Mouse (Mus musculus) erythroblast, embryonic 14.5 days (primary cell): Measurements from ENCODE around the gene Afdn. TPM values are rescaled to one million over a fixed set of nuclear protein-coding genes. Genes with fewer than 3 reads are reported as not detected.

Experiments
- H3K27me3 ChIP-seq: 2 replicates; pipeline ENCODE4 v1.6.1; 2012; ENCODE audit warnings: inconsistent platforms; ENCODE audit not compliant: control insufficient read depth
- H3K36me3 ChIP-seq: 2 replicates; pipeline ENCODE4 v1.6.1; 2012; ENCODE audit warnings: mild to moderate bottlenecking, inconsistent platforms; ENCODE audit not compliant: control insufficient read depth
- H3K4me1 ChIP-seq: 2 replicates; pipeline ENCODE4 v1.6.1; 2012; ENCODE audit warnings: inconsistent platforms; ENCODE audit not compliant: control insufficient read depth
- H3K4me3 ChIP-seq: replicated peaks from 2 replicates; pipeline ENCODE3; 2012; ENCODE audit warnings: moderate library complexity, mild to moderate bottlenecking, inconsistent platforms
- H3K9me3 ChIP-seq: 2 replicates; pipeline ENCODE4 v1.6.1; 2012; ENCODE audit warnings: low read length, inconsistent platforms, mixed read lengths; ENCODE audit not compliant: control insufficient read depth
- GATA1 ChIP-seq: IDR thresholded peaks from 2 replicates; pipeline ENCODE4 v1.6.1; 2012; ENCODE audit warnings: low read length, inconsistent platforms, mixed read lengths
- TAL1 ChIP-seq: IDR thresholded peaks from 3 replicates; pipeline ENCODE4 v1.6.1; 2012; ENCODE audit warnings: low read length, inconsistent platforms, mixed read lengths
- polyA plus RNA-seq: library from polyadenylated mRNA; stranded (reverse); fragments of >175 nt; gene quantifications from 2 replicates; pipeline ENCODE4 v1.2.3, GENCODE M21; 2012

Afdn gene
- polyA plus RNA-seq, 1 experiment: not detected

DNA sequence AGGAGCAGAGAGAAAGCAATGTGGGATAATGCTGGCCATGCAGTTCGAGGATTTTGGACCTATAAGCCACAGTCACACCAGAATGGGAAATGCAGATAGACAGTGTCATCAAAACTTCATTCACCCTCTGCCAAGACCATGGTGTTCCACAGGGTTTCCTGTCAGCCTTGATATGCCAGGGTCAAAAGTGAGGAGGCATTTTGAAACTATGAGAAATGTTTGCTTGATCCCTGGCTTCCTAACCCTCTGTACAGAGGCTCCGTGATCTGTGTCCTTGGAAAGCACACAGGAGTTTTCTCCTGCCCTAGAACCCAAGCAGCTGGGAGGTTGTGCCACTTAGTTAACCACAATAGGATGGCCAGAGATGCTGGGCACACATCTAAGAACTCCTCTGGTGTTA is 39.0 kb upstream of the Afdn start:
- TF ChIP-seq GATA1 (no peak), TAL1 (no peak)
- Histone ChIP-seq H3K9me3 (no peaks in the 10 kb centered on the region), H3K4me1 (no peaks in the 10 kb centered on the region), H3K36me3 (no peaks in the 10 kb centered on the region), H3K27me3 (no peaks in the 10 kb centered on the region), H3K4me3 (no peak overlapping the region)

DNA sequence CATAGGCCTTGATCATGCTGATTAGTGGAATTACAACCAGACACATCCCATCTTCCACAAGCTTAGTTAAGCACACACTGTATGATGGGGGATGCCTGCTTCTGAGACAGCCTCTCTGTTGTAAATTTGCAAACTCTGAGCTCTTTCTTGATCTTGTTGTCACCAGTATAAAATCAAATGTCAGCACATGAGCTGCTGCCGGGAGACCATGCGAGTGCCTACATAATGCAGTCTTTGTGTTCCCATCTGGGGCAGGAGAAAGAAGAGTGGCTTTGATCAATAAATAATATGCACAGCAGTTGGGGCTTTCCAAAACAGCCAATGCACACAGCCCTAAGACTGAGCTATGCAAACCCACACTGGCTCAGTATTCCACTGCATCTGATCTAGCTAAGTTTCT is 37.9 kb upstream of the Afdn start:
- no peaks in the 10 kb centered on the region for H3K36me3 ChIP-seq
- no peaks in the 10 kb centered on the region for H3K9me3 ChIP-seq
- no peak overlapping the region for H3K4me3 ChIP-seq
- TF ChIP-seq GATA1 (no peak), TAL1 (no peak)
- H3K27me3 ChIP-seq: no peaks in the 10 kb centered on the region
- no peaks in the 10 kb centered on the region for H3K4me1 ChIP-seq

DNA sequence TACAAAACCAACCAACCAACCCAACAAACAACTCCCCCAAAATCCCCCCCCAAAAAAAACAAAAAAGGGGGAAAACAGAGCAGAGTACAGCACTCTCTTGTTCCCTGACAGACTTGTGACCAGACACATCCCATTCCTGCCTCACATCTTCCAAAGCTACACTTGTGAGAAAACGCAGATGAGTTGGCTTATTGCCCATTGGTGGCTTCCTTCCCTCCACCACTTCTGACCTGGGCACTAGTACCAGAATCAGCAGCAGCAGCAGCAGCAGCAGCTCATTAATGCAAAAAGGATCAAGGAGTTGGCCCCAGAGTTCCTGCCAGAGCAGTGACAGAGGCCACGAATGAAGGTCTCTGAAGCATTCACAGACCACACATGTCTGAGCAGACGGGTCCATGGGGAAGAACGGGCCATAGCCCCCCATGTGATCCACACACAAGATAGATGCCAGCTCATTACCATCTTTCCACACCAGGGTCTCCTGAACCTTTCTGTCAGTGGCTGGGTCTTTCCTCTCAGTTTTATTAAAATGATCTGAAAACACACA is 35.3 kb upstream of the Afdn start:
- TF ChIP-seq GATA1: no peak
- TF ChIP-seq TAL1: no peak
- Histone ChIP-seq H3K9me3 (no peaks in the 10 kb centered on the region), H3K27me3 (no peaks in the 10 kb centered on the region)

DNA sequence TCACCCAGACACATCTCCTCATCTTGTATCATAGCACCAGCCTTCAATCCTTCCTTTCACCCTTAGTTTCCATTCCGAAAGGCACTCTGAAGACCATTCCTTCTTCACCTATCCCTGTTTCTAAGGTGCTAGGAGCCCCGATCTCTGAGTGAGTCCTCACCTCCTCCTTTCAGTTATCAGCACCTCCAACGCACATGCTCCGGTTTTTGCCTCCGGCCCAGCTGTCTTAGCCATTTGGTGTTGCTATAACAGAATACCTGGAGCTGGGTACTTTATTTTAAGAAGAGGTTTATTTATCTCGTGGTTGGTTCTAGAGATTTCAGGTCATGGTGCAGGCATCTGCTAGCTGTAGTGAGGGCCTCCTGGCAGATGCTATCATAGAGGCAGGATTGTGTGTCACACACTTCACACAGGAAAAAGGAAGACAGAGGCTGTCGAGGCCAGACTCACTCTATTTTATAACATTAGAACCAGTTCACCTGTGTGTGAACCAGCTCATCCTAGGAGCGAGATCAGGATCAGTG is 33.4 kb upstream of the Afdn start:
- TF ChIP-seq TAL1: no peak
- no peak for TF ChIP-seq GATA1
- Histone ChIP-seq H3K27me3 (no peaks in the 10 kb centered on the region), H3K4me3 (no peak overlapping the region), H3K9me3 (no peaks in the 10 kb centered on the region), H3K36me3 (no peaks in the 10 kb centered on the region), H3K4me1 (no peaks in the 10 kb centered on the region)

More for the DNA sequence above, 35.3 kb upstream of the Afdn start:
- H3K4me3 ChIP-seq: no peak overlapping the region
- no peaks in the 10 kb centered on the region for H3K36me3 ChIP-seq
- no peaks in the 10 kb centered on the region for H3K4me1 ChIP-seq

DNA sequence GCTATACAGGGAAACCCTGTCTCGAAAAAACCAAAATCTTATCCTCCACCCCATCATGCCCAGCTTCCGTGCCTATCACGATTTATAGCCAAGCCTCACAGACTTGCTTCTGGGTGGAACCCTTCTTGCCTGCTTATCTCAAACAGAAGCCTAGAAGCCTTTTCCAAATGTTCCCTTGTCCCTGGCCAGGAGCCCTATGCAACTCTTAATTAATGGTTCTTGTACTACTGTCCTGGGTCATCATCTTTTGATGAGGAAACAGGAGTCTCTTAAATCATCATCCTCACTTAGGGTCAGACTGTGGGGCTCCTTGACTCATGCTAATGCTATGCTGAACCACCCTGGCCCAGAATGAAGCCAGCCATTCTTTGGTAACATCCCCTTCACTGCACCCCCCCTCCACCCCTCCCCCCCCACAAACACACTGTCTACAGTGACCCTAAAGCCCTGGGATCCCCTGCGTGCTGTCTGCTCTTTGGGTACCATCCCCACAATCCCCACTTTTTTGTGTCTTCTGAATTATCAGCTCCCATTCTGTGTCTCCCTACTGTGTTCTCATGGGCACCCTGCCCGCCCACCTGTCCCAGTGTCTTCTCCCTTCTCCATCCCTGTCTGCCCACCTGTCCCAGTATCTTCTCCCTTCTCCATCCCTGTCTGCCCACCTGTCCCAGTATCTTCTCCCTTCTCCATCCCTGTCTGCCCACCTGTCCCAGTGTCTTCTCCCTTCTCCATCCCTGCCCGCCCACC is 29.2 kb upstream of the Afdn start:
- Histone ChIP-seq H3K4me1 (no peaks in the 10 kb centered on the region), H3K9me3 (no peaks in the 10 kb centered on the region), H3K36me3 (no peaks in the 10 kb centered on the region), H3K4me3 (no peak overlapping the region), H3K27me3 (no peaks in the 10 kb centered on the region)
- TF ChIP-seq GATA1: no peak
- no peak for TF ChIP-seq TAL1

DNA sequence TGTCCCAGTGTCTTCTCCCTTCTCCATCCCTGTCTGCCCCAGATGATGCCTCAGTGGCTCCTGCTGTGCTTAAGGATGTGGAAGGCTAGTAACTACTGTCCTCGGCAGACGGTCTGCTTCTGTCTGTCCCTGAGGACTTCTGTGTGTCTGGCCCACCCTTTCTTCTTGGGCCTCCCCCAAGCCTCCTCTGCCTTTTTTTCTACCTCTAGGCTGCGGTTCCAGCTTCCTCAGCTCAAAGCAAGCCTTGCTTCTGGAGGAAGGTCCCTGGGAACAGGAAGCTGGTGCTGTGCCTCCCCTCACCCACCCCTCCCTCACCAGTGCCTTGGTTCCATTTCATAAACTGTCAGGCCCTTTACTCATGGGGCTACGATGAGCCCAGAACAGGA is 28.6 kb upstream of the Afdn start:
- Histone ChIP-seq H3K9me3 (no peaks in the 10 kb centered on the region), H3K36me3 (no peaks in the 10 kb centered on the region), H3K27me3 (no peaks in the 10 kb centered on the region), H3K4me3 (no peak overlapping the region), H3K4me1 (no peaks in the 10 kb centered on the region)
- no peak for TF ChIP-seq TAL1
- no peak for TF ChIP-seq GATA1

DNA sequence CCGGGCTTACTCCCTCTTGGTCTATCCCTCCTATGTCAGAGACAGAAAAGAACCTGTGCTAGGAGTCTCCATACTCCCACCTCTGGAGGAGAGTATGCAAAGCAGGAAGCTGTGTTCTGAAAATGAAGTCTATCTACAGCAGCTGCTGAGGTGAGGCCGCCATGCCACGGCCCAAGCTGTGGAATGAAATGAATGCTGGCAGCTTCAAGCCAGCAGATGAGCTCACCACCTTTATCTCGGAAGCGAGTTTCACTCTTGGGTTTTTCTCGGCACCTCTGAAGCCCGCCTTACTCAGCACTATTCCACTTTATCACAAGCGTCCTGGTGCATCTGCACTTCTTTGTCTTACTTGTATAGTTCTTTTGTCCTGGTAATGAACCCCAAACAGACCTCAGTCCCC is 27.7 kb upstream of the Afdn start:
- no peaks in the 10 kb centered on the region for H3K4me1 ChIP-seq
- TF ChIP-seq TAL1 (no peak), GATA1 (no peak)
- H3K9me3 ChIP-seq: no peaks in the 10 kb centered on the region
- H3K4me3 ChIP-seq: no peak overlapping the region
- no peaks in the 10 kb centered on the region for H3K27me3 ChIP-seq
- no peaks in the 10 kb centered on the region for H3K36me3 ChIP-seq

DNA sequence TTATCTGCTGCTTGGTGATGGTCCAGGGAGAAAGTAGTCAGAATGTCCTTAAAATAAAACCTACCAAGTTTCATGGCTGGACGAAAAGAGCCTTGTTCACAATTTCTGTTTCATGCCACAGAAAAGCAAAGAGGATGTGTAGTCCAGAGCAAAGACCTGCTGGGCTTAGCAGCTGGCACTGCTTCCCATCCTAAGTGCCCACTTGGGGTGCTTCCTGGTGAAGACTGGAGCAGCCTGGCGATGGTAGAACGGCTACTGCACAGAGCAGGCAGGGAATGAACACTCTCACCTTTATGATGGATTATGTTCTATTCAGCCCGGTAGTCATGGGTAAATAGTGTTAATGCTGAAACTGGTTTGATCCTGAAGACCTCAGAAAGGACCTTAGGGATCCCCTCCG is 26.4 kb upstream of the Afdn start:
- Histone ChIP-seq H3K4me1 (no peaks in the 10 kb centered on the region), H3K9me3 (no peaks in the 10 kb centered on the region), H3K36me3 (no peaks in the 10 kb centered on the region), H3K27me3 (no peaks in the 10 kb centered on the region), H3K4me3 (no peak overlapping the region)
- no peak for TF ChIP-seq GATA1
- no peak for TF ChIP-seq TAL1

DNA sequence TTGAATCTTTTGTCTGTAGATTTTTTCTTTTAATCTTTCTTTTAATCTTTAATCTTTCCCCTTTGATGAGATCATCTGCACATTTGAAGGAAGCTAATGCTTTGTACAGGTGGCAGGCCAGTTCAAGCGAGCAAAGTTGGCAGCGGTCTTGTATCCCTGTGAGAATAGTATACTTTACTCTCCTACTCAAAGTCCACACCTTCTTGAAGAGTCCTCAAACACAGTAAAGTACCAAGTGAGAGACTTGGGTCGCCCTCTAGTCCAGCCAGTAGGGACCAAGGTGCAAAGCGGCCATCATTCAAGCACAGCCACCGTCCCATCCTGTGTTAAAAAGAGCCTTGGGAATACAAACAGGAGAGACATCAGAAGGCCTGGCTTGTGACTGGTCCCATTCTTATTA is 25.3 kb upstream of the Afdn start:
- H3K36me3 ChIP-seq: no peaks in the 10 kb centered on the region
- H3K9me3 ChIP-seq: no peaks in the 10 kb centered on the region
- TF ChIP-seq TAL1: no peak
- no peak for TF ChIP-seq GATA1
- no peaks in the 10 kb centered on the region for H3K27me3 ChIP-seq
- no peak overlapping the region for H3K4me3 ChIP-seq
- no peaks in the 10 kb centered on the region for H3K4me1 ChIP-seq

DNA sequence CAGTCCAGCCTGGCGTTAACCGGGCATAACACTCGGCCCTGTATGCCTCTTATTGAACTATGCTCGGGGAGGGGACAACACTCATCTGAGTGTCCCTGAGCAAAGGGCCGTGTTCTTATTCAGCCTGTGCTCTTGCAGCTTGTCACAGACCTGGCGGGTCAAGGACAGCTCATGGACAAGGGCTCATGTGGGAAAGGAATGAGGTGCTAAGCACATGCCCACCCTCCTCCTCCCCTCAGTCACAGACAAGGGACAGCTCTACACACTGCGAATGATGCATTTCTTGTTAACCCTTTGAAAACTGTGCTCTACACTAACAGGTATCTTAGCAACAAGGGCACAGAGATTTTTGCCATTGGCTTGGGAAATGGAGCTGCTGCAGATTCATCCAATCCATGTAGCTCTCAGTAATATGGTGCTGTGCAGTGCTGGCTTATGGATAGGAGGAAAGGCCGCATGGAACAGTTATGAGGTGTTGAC is 24.5 kb upstream of the Afdn start:
- H3K4me1 ChIP-seq: no peaks in the 10 kb centered on the region
- H3K36me3 ChIP-seq: no peaks in the 10 kb centered on the region
- H3K4me3 ChIP-seq: no peak overlapping the region
- H3K27me3 ChIP-seq: no peaks in the 10 kb centered on the region
- no peaks in the 10 kb centered on the region for H3K9me3 ChIP-seq
- TF ChIP-seq TAL1: no peak
- no peak for TF ChIP-seq GATA1
